Mouse (Mus musculus) lung, adult 2 months (tissue): ENCODE data around the gene Mllt3.

Experiments used
- CTCF ChIP-seq: fragments of 200-500 bp; IDR thresholded peaks from 2 replicates; pipeline ENCODE4 v1.5.1; 2011; ENCODE audit warnings: mild to moderate bottlenecking, low read length, control low read depth; ENCODE audit not compliant: insufficient read depth
- POLR2A ChIP-seq: fragments of 200-500 bp; IDR thresholded peaks from 2 replicates; pipeline ENCODE4 v1.6.1; 2011; ENCODE audit warnings: low read depth, mild to moderate bottlenecking, control low read depth, low read length, borderline replicate concordance; ENCODE audit errors: extremely low read depth

- TF ChIP-seq CTCF (no peak), POLR2A (no peak)
Observed at GRCm38 (mm10) chr4:88034387-88035157, 1.4 kb upstream of the Mllt3 start.
